Mouse (Mus musculus) midbrain, embryonic 14.5 days (tissue): ENCODE results near the gene Serpinb3a. TPM values are rescaled to one million over a fixed set of nuclear protein-coding genes. Genes with fewer than 3 reads are reported as not detected.

Experiments
- ATAC-seq: fragments of 200-750 bp; cut with Nextera tagmentation; 2 replicates; pipeline ENCODE4 v1.8.0; 2017; ENCODE audit warnings: moderate number of reproducible peaks, moderate library complexity; ENCODE audit not compliant: low FRiP score, low TSS enrichment
- DNase-seq: peaks from one replicate; pipeline ENCODE4 v3.0.0-alpha.2; 2015
- H3K27ac ChIP-seq: fragments of 300-500 bp; sonication (generic); replicated peaks from 2 replicates; pipeline ENCODE4 v1.5.1; 2014; ENCODE audit warnings: mild to moderate bottlenecking, low read depth, low read length, moderate library complexity
- H3K27me3 ChIP-seq: fragments of 300-500 bp; sonication (generic); 2 replicates; pipeline ENCODE4 v1.6.1; 2014; ENCODE audit warnings: low read length, control low read depth, mixed read lengths; ENCODE audit not compliant: control insufficient read depth, insufficient read depth
- H3K36me3 ChIP-seq: fragments of 300-500 bp; sonication (generic); 2 replicates; pipeline ENCODE4 v1.6.1; 2014; ENCODE audit warnings: low read length, control low read depth; ENCODE audit not compliant: control insufficient read depth, insufficient read depth
- H3K4me1 ChIP-seq: fragments of 300-500 bp; sonication (generic); 2 replicates; pipeline ENCODE4 v1.6.1; 2014; ENCODE audit warnings: mild to moderate bottlenecking, antibody characterized with exemption, low read length, control low read depth; ENCODE audit not compliant: control insufficient read depth, insufficient read depth
- H3K4me2 ChIP-seq: fragments of 300-500 bp; sonication (generic); 2 replicates; pipeline ENCODE4 v1.6.1; 2014; ENCODE audit warnings: mild to moderate bottlenecking, low read length, moderate library complexity
- H3K4me3 ChIP-seq: fragments of 300-500 bp; sonication (generic); replicated peaks from 2 replicates; pipeline ENCODE4 v1.5.1; 2014; ENCODE audit warnings: low read depth, low read length
- H3K9ac ChIP-seq: fragments of 300-500 bp; sonication (generic); replicated peaks from 2 replicates; pipeline ENCODE4 v1.6.1; 2014; ENCODE audit warnings: mild to moderate bottlenecking, low read length, moderate library complexity
- H3K9me3 ChIP-seq: fragments of 300-500 bp; sonication (generic); 2 replicates; pipeline ENCODE4 v1.6.1; 2016; ENCODE audit warnings: low read length, control low read depth, mixed read lengths; ENCODE audit not compliant: control insufficient read depth
- WGBS: fragments of 180-500 bp; shearing (Covaris S2); extraction: QIAGEN DNeasy Blood & Tissue Kit; methylation state at CpG from one replicate; pipeline ENCODE4 v1.1.7; 2014; 5-methylcytosine and 5-hydroxymethylcytosine counted together
- polyA plus RNA-seq: library from polyadenylated mRNA; unstranded; fragments of >200 nt; fragmentation: Nextera tagmentation; extraction: Ambion mirVana; gene quantifications from 2 replicates; pipeline ENCODE4 v1.2.1, GENCODE M21; 2014

Gene Serpinb3a
- polyA plus RNA-seq, 1 experiment from 2014 or later = not detected

GRCm38 (mm10) chr1:107000424-107000823 lies 51.7 kb downstream of the Serpinb3a start:
- DNase-seq = peak; percentile 17
- Histone ChIP-seq H3K4me2 (no peak overlapping the region), H3K36me3 (no peaks in the 10 kb centered on the region), H3K27me3 (no peaks in the 10 kb centered on the region), H3K4me3 (no peak overlapping the region), H3K4me1 (no peaks in the 10 kb centered on the region), H3K27ac (no peak overlapping the region), H3K9me3 (no peaks in the 10 kb centered on the region), H3K9ac (no peak overlapping the region)
- WGBS = 77% methylated on average over 13 of the region's 13 CpGs
- peak; percentile 48; the same call in 1 of the 2 replicates for ATAC-seq

Other genes with a start within 250 kb of the Serpinb3a start
- not detected in 2 replicates for gene Serpinb5, start 191.1 kb downstream of the Serpinb3a start, polyA plus RNA-seq
- not detected in 2 replicates for gene Serpinb12, start 117.9 kb downstream of the Serpinb3a start, polyA plus RNA-seq
- gene Serpinb13, start 71.3 kb downstream of the Serpinb3a start, polyA plus RNA-seq = not detected in 2 replicates
- not detected in 2 replicates for gene Serpinb3d, start 31.2 kb upstream of the Serpinb3a start, polyA plus RNA-seq
- gene Serpinb3b, start 226.1 kb upstream of the Serpinb3a start, polyA plus RNA-seq = not detected in 2 replicates
- gene Serpinb3c, start 226.1 kb upstream of the Serpinb3a start, polyA plus RNA-seq = not detected in 2 replicates